Mouse (Mus musculus): ENCODE results near the gene Vmn1r1.

The Vmn1r1 gene

GRCm38 (mm10) chr1:182137204-182138125 is 26.8 kb downstream of the Vmn1r1 start:
- no peak for DNase-seq (ENCODE audit: low spot score)

GRCm38 (mm10) chr1:182130830-182131229 is 33.5 kb downstream of the Vmn1r1 start:
- DNase-seq (ENCODE audit: low spot score): no peak

GRCm38 (mm10) chr1:182124924-182125368 is 39.3 kb downstream of the Vmn1r1 start:
- DNase-seq (ENCODE audit: low spot score): peak; percentile 88

GRCm38 (mm10) chr1:182124506-182124905 is 39.8 kb downstream of the Vmn1r1 start, which contains the start of gene Srp9:
Gene Srp9 (plus strand): TSS chr1:182124737.
- DNase-seq (ENCODE audit: low spot score): peak; percentile 93

GRCm38 (mm10) chr1:182122413-182122812 is 41.9 kb downstream of the Vmn1r1 start:
- no peak for DNase-seq (ENCODE audit: low spot score)

GRCm38 (mm10) chr1:182115651-182116408 is 48.5 kb downstream of the Vmn1r1 start:
- DNase-seq (ENCODE audit: low spot score): no peak

GRCm38 (mm10) chr1:182115197-182115596 is 49.1 kb downstream of the Vmn1r1 start:
- DNase-seq (ENCODE audit: low spot score): peak; percentile 26

GRCm38 (mm10) chr1:182113587-182114500 is 50.4 kb downstream of the Vmn1r1 start:
- no peak for DNase-seq (ENCODE audit: low spot score)

- no peak for DNase-seq (ENCODE audit: low spot score)
Measured at GRCm38 (mm10) chr1:182113131-182113530, 51.2 kb downstream of the Vmn1r1 start.

GRCm38 (mm10) chr1:182112385-182112784 is 51.9 kb downstream of the Vmn1r1 start:
- DNase-seq (ENCODE audit: low spot score): no peak

- DNase-seq (ENCODE audit: low spot score): no peak
Measured at GRCm38 (mm10) chr1:182111386-182112317, 52.6 kb downstream of the Vmn1r1 start.

- DNase-seq (ENCODE audit: low spot score): no peak
Measured at GRCm38 (mm10) chr1:182110708-182111385, 53.4 kb downstream of the Vmn1r1 start.

GRCm38 (mm10) chr1:182110185-182110584 is 54.1 kb downstream of the Vmn1r1 start:
- no peak for DNase-seq (ENCODE audit: low spot score)

GRCm38 (mm10) chr1:182108397-182109099 is 55.7 kb downstream of the Vmn1r1 start:
- DNase-seq (ENCODE audit: low spot score): no peak

- no peak for DNase-seq (ENCODE audit: low spot score)
Measured at GRCm38 (mm10) chr1:182107251-182107650, 57.0 kb downstream of the Vmn1r1 start.

GRCm38 (mm10) chr1:182105023-182105422 is 59.3 kb downstream of the Vmn1r1 start:
- no peak for DNase-seq (ENCODE audit: low spot score)
